Mouse (Mus musculus): ENCODE results near the gene Kcnk7.
"Not testable (repeated sequence)": the region's sequence is repeated elsewhere in the genome, so short reads cannot be mapped to it uniquely, and the experiment has no call there.

Gene Kcnk7

DNA sequence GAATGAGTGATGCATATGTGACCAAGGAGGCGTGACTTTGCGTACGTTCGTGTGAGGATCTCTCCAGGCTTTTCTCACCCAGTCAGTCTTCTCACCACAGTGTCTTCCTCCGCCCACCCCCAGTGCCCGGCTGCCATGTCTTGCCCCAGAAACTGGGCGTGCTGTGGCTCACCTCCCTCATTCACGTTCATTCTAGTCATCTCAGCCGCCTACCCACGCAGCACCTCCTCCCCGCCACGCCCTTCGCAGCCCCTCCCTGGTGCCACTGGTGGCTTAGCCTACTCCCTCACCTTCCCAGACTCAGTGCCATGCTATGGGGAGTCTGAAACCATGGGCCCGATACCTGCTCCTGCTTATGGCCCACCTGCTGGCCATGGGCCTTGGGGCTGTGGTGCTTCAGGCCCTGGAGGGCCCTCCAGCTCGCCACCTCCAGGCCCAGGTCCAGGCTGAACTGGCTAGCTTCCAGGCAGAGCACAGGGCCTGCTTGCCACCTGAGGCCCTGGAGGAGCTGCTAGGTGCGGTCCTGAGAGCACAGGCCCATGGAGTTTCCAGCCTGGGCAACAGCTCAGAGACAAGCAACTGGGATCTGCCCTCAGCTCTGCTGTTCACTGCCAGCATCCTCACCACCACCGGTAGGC, at the start of gene Kcnk7:
Gene Kcnk7, plus strand, starts transcription at position 205 of the 638 bp plus-strand sequence.
- DNase-seq, result peak; percentile 51

GRCm38 (mm10) chr19:5654720-5655298, 49.4 kb upstream of the Kcnk7 start:
- no peak for DNase-seq

GRCm38 (mm10) chr19:5660942-5661751, 43.0 kb upstream of the Kcnk7 start:
- DNase-seq, result peak; percentile 69

DNA sequence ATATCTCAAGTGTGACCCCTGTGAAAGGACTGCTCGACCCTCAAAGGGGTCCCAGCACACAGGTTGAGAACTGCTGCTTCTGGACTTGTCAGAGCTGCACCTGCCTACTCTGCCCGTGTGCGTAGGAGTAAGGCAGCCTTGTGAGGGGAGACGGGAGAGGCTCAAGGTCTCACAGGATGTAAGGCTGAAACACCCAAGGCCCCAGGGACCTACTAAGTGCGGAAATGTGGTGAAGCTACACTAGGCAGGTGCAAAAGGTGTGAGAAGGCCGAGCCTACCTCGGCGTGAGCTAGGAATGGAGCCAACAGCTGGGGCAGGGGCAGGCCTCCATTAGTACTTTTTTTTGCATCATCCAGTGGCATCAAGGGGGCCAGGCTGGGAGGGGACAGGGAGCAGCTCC, 41.9 kb upstream of the Kcnk7 start:
- peak; percentile 54 for DNase-seq

DNA sequence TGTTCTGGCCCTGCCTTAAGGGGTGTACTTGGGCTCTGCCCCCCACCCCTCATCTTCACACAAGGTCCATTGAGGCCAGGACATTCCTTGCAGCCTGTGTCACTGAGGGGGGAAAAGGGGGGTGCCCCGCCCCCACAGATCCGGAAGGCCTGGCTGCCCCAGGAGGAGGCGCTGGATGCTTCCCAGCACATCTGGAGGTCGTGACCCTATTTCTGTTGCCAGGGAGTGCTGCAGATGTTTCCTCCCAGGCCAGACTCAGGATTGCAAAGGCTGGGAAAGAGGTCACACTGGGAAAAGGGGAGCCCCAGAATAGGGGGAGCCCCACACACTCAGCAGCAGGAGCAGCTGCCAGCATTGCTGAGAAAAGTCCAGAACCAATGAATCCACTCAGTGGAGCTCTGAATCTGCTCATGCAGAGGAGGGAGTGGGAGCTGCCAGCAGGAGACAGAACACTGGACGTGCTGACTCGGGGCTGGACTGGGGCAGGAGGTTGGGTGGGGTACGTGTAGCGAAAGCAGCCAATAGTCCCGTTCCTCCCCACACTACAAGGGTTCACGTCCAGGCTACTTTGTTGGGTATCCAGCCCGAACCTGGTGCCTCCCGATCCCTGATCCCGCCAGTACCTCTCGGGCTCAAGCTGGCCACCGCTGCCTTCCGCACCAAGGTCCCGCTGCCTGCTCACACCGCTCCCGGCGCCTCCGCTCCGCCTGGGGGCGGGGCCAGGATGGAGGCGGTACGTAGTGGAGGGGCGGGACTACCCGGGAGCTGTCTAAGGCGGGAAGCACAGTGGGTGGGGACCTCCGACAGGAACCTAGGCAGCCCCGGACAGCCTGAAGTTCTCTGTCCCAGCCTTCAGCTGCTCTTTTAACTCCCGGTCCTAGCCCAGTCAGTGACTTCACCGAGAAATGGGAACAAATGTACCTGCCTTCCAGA, 40.9 kb upstream of the Kcnk7 start, which contains the start of gene Sipa1:
Gene Sipa1, minus strand, starts transcription at position 727 of the 933 bp plus-strand sequence.
- peak; percentile 97 for DNase-seq

- DNase-seq, result no peak
Measured at GRCm38 (mm10) chr19:5664669-5665257, 39.4 kb upstream of the Kcnk7 start.

- DNase-seq, result no peak
Measured at GRCm38 (mm10) chr19:5665465-5665864, 38.7 kb upstream of the Kcnk7 start.

- DNase-seq, result no peak
Measured at GRCm38 (mm10) chr19:5666386-5666785, 37.8 kb upstream of the Kcnk7 start.

- no peak for DNase-seq
Measured at GRCm38 (mm10) chr19:5668372-5668771, 35.8 kb upstream of the Kcnk7 start.

DNA sequence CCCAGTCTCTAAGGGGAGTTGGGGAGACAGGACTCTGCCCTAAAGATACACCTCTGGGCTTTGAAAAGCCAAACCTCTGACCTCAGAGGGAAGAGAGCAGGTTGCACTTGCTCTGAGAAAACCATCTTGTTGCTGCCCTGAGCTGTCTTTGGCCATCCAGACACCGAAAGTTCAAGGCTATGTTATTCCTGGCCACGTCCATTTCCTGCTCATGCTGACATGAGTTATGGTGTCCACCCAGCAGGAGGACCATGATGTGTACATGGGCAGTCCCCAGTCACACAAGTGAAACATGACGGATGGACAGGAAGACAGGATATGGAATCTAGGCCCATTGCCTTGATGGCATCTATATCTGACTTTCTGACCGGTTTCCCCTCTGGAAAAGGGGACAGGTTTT, 23.7 kb upstream of the Kcnk7 start:
- DNase-seq, result no peak

DNA sequence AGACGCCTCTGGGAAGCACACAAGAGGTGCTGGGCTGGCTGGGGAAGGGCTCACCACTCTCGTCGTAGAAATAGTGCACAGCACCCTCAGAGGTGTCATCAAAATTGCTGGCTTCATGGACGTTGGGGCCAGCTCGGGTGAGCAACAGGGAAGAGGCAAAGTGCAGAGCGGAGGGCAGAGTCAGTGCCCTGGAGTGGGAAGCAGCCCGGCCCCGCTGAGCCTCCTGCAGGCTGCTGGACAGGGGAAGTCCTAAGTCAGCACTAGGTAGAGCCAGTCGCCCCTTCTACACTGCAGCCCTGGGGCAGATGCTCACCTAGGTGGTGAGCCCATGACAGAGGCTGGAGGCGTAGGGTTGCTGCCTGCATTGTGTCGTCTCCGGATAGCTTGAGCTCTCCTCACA, 19.9 kb upstream of the Kcnk7 start:
- no peak for DNase-seq

GRCm38 (mm10) chr19:5684985-5685384, 19.2 kb upstream of the Kcnk7 start:
- no peak for DNase-seq

DNA sequence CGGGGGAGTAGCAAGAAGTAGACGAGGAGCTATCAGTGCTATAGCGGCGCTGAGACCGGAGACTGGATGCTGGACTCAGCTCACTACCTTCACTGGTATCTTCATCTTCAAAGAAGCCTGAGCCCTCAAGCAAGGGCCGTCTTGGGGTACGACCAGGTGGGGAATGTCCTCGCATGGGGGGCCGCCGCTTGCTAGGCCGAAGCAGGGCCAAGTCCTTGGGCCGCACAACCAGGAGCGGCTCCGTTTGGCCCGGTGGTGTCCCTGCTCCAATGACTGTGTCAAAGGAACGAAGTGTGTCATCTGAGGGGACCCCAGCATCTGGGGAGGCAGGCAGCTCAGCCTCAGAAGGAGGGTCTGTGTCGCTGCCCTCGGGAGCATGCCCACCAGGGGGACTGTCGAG, 18.7 kb upstream of the Kcnk7 start:
- no peak for DNase-seq

DNA sequence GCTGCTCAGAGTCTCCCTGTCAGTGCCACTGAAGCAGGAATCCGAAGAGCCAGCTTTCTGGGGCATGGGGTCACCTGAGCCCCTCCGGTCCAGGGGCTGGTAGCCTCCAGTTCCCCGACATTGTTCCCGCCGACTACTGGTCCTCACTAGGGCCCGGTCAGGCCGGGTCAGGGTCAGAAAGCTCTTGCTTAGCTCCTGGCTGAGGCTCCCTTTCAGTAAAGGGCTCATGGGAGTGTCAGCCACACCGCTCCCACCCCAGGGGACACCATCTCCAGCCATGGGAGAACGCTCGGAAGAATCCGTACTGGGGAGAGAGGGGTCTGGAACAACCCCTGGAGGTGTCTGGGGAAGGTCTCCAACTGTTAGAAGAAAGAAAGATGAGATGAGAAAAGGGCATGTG, 18.3 kb upstream of the Kcnk7 start:
- no peak for DNase-seq

DNA sequence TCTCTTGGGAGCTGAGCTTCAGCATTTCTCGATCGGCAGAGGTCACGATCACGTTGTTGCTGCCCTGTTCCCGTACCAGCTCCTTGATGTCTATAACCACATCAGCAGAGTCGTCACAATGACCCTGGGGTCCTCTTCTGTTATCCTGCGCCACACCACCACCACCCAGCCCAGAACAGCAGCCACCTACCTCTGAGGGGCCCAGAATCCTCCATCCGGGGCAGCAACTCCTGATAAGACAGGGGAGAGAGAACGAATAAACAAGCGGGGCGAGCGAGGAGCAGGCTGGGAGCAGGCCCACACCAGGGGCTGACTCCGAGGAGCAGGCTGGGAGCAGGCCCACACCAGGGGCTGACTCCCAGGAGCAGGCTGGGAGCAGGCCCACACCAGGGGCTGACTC, 17.7 kb upstream of the Kcnk7 start:
- DNase-seq, result no peak

- not testable (repeated sequence) for DNase-seq
Measured at GRCm38 (mm10) chr19:5686954-5687353, 17.2 kb upstream of the Kcnk7 start.

GRCm38 (mm10) chr19:5687738-5688137, 16.4 kb upstream of the Kcnk7 start:
- no peak for DNase-seq

DNA sequence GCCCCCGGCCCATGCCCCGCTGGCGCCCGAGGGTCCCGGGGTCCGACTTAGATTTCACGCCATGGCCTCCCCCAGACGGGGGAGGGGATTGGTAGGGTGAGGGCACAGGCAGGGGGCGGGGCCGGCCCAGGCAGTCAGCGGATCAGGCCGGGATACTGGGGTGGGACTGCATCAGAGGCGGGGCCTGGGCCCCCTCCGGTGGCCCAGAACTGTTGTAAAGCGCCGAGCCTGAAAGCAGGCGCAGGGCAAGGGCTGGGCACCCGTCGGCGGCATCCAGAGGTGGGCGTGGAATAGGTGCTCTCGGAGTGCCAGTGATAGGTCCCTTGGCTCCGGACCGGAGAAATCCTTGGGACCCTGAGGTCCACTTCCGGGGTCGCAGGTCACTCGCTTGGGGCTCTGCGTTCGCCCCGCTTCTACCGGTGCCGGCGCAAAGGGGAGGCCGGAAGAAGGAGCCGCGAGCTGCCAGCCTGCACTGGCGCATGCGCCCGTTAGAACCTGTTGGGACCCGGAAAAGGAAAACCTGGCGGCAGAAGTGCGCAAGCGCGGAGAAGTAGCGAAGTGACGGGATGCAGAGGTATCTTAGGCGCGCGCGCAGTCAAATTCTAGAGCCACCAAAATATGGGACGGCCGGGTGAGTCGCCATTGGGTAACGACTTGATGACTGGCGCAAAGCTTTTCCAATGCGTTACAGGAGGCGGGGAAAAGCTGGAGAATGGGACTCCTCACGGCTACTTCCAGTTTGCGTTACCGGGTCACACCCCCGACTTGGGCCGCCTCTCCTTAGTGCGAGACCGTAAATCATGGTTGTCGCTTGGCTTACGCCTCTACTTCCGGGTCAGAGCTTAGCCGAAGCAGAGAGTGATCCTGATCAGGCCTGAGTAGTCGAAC, 15.7 kb upstream of the Kcnk7 start, which contains the start of the genes Map3k11 and Pcnx3:
Gene Map3k11, plus strand, starts transcription at position 543 of the 888 bp plus-strand sequence.
Gene Pcnx3, minus strand, starts transcription at position 709 of the 888 bp plus-strand sequence.
- DNase-seq, result peak; percentile 97

- DNase-seq, result no peak
Measured at GRCm38 (mm10) chr19:5689088-5689428, 15.1 kb upstream of the Kcnk7 start.

DNA sequence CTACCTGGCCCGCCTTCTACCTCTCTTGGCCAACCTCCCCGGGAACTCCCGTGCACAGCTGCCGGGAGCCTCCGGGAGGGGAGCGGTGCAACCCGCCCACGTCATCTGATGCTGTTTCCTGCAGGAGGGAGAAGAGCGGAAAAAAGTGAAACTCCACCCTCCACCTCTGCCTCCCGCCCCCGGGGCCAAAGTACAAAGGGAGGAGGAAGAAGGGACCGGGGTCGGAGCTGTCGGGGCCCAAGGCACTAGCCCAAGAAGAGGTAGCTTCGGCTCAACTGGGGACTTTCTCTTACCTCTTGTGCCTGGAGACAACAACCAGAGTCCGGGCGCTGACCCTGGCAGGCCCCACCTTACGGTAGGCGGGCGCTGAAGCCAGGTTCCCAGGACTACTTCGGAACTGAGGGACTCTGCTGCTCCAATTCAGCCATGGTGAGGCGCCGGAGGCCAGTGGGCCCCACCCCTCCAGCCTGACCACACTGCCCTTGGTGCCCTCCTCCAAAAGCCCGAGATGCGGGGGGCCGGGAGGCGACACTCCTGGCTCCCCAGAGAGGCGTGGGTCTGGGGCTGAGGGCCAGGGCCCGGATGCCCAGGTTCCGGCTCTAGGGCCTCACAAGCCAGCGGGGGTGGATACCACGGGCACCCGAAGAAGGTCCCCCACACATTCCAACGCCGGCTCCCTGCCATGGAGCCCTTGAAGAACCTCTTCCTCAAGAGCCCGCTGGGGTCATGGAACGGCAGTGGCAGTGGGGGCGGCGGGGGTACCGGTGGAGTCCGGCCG, 14.4 kb upstream of the Kcnk7 start:
- DNase-seq, result peak; percentile 88

All from thymus, postnatal 4 days (tissue).